Mouse (Mus musculus) hindbrain, postnatal 0 days (tissue): ENCODE data around the gene Gm17482. TPM values are rescaled to one million over a fixed set of nuclear protein-coding genes. Genes with fewer than 3 reads are reported as not detected.

Experiments used
- ATAC-seq: fragments of 200-750 bp; cut with Nextera tagmentation; 2 replicates; pipeline ENCODE4 v1.8.0; 2017; ENCODE audit warnings: mild to moderate bottlenecking, moderate TSS enrichment, moderate library complexity
- DNase-seq: peaks from one replicate; pipeline ENCODE4 v3.0.0-alpha.2; 2015; ENCODE audit warnings: low spot score
- H3K27ac ChIP-seq: fragments of 300-500 bp; sonication (generic); 2 replicates; pipeline ENCODE4 v1.5.1; 2014; ENCODE audit warnings: mild to moderate bottlenecking
- H3K27me3 ChIP-seq: fragments of 300-500 bp; sonication (generic); 2 replicates; pipeline ENCODE4 v1.6.1; 2014; ENCODE audit warnings: low read length, mixed read lengths; ENCODE audit not compliant: insufficient read depth
- H3K36me3 ChIP-seq: fragments of 300-500 bp; sonication (generic); 2 replicates; pipeline ENCODE4 v1.6.1; 2014; ENCODE audit warnings: low read length, mixed read lengths; ENCODE audit not compliant: insufficient read depth
- H3K4me1 ChIP-seq: fragments of 300-500 bp; sonication (generic); 2 replicates; pipeline ENCODE4 v1.6.1; 2014; ENCODE audit warnings: antibody characterized with exemption, low read length, mixed read lengths; ENCODE audit not compliant: insufficient read depth
- H3K4me2 ChIP-seq: fragments of 300-500 bp; sonication (generic); 2 replicates; pipeline ENCODE4 v1.6.1; 2014; ENCODE audit warnings: low read depth, mild to moderate bottlenecking, low read length, moderate library complexity, mixed read lengths
- H3K4me3 ChIP-seq: fragments of 300-500 bp; sonication (generic); 2 replicates; pipeline ENCODE4 v1.5.1; 2014; ENCODE audit warnings: low read length
- H3K9ac ChIP-seq: fragments of 300-500 bp; sonication (generic); replicated peaks from 2 replicates; pipeline ENCODE4 v1.6.1; 2014; ENCODE audit warnings: mild to moderate bottlenecking, low read length, moderate library complexity, mixed read lengths
- H3K9me3 ChIP-seq: fragments of 300-500 bp; sonication (generic); 2 replicates; pipeline ENCODE4 v1.6.1; 2016; ENCODE audit warnings: low read length, mixed read lengths
- CTCF ChIP-seq: IDR thresholded peaks from 2 replicates; pipeline ENCODE4 v1.5.1; 2016; ENCODE audit warnings: antibody characterized with exemption, control low read depth, low read depth
- WGBS: fragments of 180-500 bp; shearing (Covaris S2); extraction: QIAGEN DNeasy Blood & Tissue Kit; methylation state at CpG from one replicate; pipeline ENCODE4 v1.1.7; 2014; 5-methylcytosine and 5-hydroxymethylcytosine counted together
- polyA plus RNA-seq: library from polyadenylated mRNA; unstranded; fragments of >200 nt; fragmentation: Nextera tagmentation; extraction: Ambion mirVana; gene quantifications from 2 replicates; pipeline ENCODE4 v1.2.1, GENCODE M21; 2015
- total RNA-seq: library from RNA; depleted of rRNA; stranded (reverse); fragments of >200 nt; gene quantifications from 2 replicates; pipeline ENCODE4 v1.2.3, GENCODE M21; 2014; rRNA removed

Gene Gm17482
- not detected in 2 replicates for total RNA-seq
- not detected in 2 replicates for polyA plus RNA-seq

DNA sequence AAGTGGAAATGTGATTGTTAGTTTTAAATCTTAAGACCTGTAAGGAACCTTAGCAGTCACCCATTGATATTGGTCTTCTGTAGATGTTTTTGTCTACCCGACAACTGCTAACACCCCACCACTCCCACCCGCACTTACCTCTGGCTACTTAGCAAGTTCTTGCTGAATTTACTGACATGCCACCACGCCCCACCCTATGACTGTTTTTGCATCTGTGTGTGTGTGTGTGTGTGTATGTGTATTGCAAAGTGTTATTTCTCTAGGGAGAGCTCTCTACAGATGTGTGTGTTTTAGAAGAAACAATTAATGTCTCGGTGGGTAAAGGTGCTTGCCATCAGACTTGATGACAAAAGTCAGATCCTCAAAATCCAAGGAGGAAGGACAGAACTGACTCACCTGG is at the start of gene Gm17482:
TSS of gene Gm17482 (plus strand) at position 301 of the 400 bp plus-strand sequence.
- Histone ChIP-seq H3K36me3 (no peaks in the 10 kb centered on the region), H3K4me2 (no peak within 1 kb of the TSS), H3K27ac (peak within 1 kb of the TSS; percentile 64), H3K4me1 (no peaks in the 10 kb centered on the region; the same call in 1 of the 2 replicates), H3K4me3 (no peak within 1 kb of the TSS), H3K9ac (no peak within 1 kb of the TSS), H3K9me3 (no peaks in the 10 kb centered on the region), H3K27me3 (no peaks in the 10 kb centered on the region)
- DNase-seq (no peak), ATAC-seq (no peak; the same call in 1 of the 2 replicates)
- 76% methylated on average over 4 of the region's 4 CpGs for WGBS
- TF ChIP-seq CTCF: no peak

DNA sequence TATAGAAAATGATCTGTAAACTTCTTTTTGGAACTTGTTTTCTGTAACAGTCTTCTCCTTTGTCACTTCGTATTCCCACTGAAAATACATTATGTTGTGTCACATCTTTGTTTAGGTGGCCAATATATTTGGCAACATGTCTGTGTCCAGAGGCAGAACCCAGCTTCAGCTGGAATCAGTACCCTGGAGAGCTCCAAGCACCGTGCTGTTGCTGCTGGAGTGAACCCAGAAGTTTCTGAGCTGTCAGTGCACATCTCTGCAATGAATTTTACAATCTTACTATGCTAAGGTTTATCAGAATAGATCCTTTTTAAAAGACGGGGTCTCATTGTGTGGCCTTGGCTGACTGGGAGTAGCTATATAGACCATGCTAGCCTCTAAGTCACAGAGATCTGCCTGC is 48.3 kb upstream of the Gm17482 start:
- no peak overlapping the region for H3K27ac ChIP-seq
- no peaks in the 10 kb centered on the region for H3K9me3 ChIP-seq
- TF ChIP-seq CTCF: no peak
- no peaks in the 10 kb centered on the region for H3K27me3 ChIP-seq
- ATAC-seq: no peak
- H3K4me3 ChIP-seq: no peak overlapping the region
- whole genome bisulfite sequencing: 45% methylated on average over 3 of the region's 3 CpGs
- no peak overlapping the region for H3K9ac ChIP-seq
- no peaks in the 10 kb centered on the region for H3K36me3 ChIP-seq
- peak; percentile 17 for DNase-seq
- no peak overlapping the region for H3K4me2 ChIP-seq
- 0 out of 2 replicates have a peak, but pooled peaks cover 5% of the 10 kb centered on the region for H3K4me1 ChIP-seq

DNA sequence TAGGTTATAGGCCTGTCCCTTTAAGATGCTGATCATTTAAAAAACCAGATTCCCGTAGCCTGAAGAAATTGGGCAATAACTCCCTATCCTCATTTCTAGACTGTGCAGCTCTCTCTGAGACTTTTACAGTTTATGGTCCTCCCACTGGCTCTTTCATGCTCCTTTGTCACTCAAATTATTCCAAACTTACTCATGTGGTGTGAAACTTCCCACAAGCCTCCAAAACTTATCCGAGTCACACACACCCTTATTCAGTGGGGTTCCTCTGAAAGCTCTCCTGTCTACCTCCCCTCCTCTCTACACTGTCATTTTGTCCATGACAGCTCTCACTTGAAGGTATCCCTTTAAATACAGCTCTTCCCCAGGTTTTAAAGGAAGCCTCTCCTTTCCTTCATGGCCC is 46.0 kb upstream of the Gm17482 start:
- H3K4me1 ChIP-seq: 0 out of 2 replicates have a peak, but pooled peaks cover 5% of the 10 kb centered on the region
- H3K9me3 ChIP-seq: no peaks in the 10 kb centered on the region
- H3K4me3 ChIP-seq: no peak overlapping the region
- no peak overlapping the region for H3K4me2 ChIP-seq
- DNase-seq: no peak
- H3K9ac ChIP-seq: no peak overlapping the region
- 73% methylated on average over 2 of the region's 2 CpGs for WGBS
- no peak for TF ChIP-seq CTCF
- no peaks in the 10 kb centered on the region for H3K36me3 ChIP-seq
- no peak overlapping the region for H3K27ac ChIP-seq
- ATAC-seq: no peak
- H3K27me3 ChIP-seq: no peaks in the 10 kb centered on the region

DNA sequence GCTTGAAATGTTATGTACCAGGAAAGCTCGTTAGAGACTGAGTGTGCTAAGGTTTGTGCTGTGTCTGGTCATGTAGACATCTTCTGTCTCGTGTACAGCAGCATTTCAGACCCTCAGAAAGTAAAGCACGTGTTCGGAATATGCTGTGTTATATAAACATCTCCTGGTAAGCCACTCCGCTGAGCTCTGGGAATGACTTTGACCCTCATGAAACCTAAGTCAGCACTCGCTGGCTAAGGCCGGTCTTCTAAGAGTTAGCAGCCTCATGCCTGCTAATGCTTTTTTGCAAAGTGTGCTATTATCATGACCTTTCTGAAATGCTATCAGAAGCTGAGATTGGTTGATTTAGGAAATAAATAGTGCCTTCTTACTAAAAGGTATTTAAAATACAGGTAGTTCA is 36.0 kb upstream of the Gm17482 start:
- H3K27ac ChIP-seq: no peak overlapping the region
- no peak overlapping the region for H3K4me3 ChIP-seq
- no peak for TF ChIP-seq CTCF
- ATAC-seq (no peak), DNase-seq (no peak)
- H3K4me2 ChIP-seq: no peak overlapping the region
- H3K27me3 ChIP-seq: no peaks in the 10 kb centered on the region
- no peaks in the 10 kb centered on the region for H3K9me3 ChIP-seq
- no peaks in the 10 kb centered on the region for H3K4me1 ChIP-seq
- 84% methylated on average over 7 of the region's 7 CpGs for WGBS
- no peak overlapping the region for H3K9ac ChIP-seq
- H3K36me3 ChIP-seq: no peaks in the 10 kb centered on the region

DNA sequence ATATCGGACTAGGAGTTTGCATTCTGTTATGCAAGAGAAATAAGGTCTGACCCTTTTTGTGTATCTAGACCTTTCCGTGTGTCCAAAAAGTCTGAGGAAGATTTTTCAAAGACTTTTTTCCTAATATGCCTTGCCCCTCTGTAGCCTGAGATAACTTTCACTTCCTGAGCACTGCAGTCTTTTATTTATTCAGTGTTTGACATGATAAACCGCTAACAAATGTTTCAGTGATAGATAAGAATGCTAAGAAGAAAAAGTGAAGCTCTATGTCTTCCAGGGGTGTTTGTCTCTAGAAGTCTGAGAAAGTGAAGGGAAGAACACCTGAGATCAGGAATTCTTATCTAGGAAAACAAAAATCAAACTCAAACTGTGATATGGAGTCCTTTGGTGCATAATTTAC is 26.4 kb upstream of the Gm17482 start:
- ATAC-seq (no peak), DNase-seq (no peak)
- no peaks in the 10 kb centered on the region for H3K4me1 ChIP-seq
- WGBS: 90% methylated on average over 3 of the region's 3 CpGs
- no peaks in the 10 kb centered on the region for H3K36me3 ChIP-seq
- no peaks in the 10 kb centered on the region for H3K27me3 ChIP-seq
- no peak overlapping the region for H3K9ac ChIP-seq
- H3K4me2 ChIP-seq: no peak overlapping the region
- no peak overlapping the region for H3K4me3 ChIP-seq
- H3K27ac ChIP-seq: no peak overlapping the region
- no peaks in the 10 kb centered on the region for H3K9me3 ChIP-seq
- TF ChIP-seq CTCF: no peak

DNA sequence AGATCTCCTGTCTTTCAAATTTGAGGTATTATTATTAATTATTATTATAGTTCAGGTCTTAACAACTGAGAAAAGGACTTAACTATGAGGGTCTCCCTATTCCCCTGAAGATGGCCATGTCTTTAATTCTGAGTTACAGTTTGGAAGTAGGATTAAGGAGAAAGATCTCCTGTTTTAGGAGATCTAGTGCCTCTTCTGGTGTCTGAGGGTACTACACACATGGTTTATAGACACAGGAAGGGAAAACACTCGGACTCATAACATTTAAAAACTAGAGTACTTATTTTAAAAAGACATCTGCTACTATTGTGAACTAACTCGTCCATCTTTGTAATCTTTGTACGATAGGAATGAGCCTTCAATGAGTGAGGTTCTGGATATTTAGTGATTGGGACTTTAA is 24.1 kb upstream of the Gm17482 start:
- Histone ChIP-seq H3K27me3 (no peaks in the 10 kb centered on the region), H3K27ac (no peak overlapping the region), H3K36me3 (no peaks in the 10 kb centered on the region), H3K9ac (no peak overlapping the region), H3K4me2 (no peak overlapping the region), H3K9me3 (no peaks in the 10 kb centered on the region), H3K4me3 (no peak overlapping the region), H3K4me1 (no peaks in the 10 kb centered on the region)
- TF ChIP-seq CTCF: peak; percentile 33
- DNase-seq (peak; percentile 27), ATAC-seq (no peak)
- 75% methylated on average over 3 of the region's 3 CpGs for WGBS

DNA sequence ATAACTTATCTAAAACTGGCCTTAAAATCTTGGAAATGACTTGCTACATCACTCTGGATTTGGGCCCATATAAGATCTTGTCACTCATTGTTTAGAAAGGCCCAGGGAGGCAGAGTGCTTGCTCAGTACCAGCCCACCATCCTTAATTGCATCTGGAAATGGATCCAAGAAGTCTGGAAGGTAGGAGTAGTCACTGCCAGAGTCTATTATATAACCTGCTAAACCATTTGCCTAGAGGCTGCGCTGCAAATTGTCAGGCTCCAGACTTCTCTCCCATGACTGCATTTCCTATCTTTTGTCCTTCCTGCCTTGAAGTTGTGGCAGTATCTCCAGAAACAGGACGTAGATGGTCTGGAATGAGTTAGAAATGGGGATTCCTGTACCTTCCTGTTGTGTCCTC is 17.0 kb upstream of the Gm17482 start:
- no peak overlapping the region for H3K4me3 ChIP-seq
- no peaks in the 10 kb centered on the region for H3K27me3 ChIP-seq
- no peak overlapping the region for H3K27ac ChIP-seq
- DNase-seq: no peak
- no peak overlapping the region for H3K9ac ChIP-seq
- no peak overlapping the region for H3K4me2 ChIP-seq
- no peaks in the 10 kb centered on the region for H3K4me1 ChIP-seq
- TF ChIP-seq CTCF: no peak
- no peak for ATAC-seq
- 75% methylated on average over 2 of the region's 2 CpGs for WGBS
- no peaks in the 10 kb centered on the region for H3K36me3 ChIP-seq
- H3K9me3 ChIP-seq: no peaks in the 10 kb centered on the region
